Mouse (Mus musculus) cerebellum, adult 2 months (tissue): ENCODE data around the gene Rasal1.

Source experiments
- CTCF ChIP-seq: fragments of 200-500 bp; IDR thresholded peaks from 2 replicates; pipeline ENCODE4 v1.5.1; 2011; ENCODE audit warnings: low read depth, mild to moderate bottlenecking, control low read depth, low read length, moderate library complexity, borderline replicate concordance; ENCODE audit not compliant: insufficient read depth
- POLR2A ChIP-seq: fragments of 200-500 bp; IDR thresholded peaks from 2 replicates; pipeline ENCODE4 v1.6.1; 2011; ENCODE audit warnings: low read length, control low read depth, borderline replicate concordance; ENCODE audit not compliant: insufficient read depth

- TF ChIP-seq POLR2A (no peak), CTCF (no peak)
Observed at GRCm38 (mm10) chr5:120626399-120626798, 22.2 kb upstream of the Rasal1 start.
